8 mouse cellular contexts compared by ENCODE assay signal in genomic region chr17:72144461-72144860, GRCm38 (mm10).
"Had no signal": no experiment of that assay in that cellular context is flagged by ENCODE, and none has a peak within 500 bp of the region (broad histone marks: within the 10 kb centered on the region; RNA-seq: fewer than 3 reads in every experiment).

No protein-coding gene starts in this region.

- H3K4me1 ChIP-seq: intestine, embryonic 15.5 days had no signal

- H3K36me3 ChIP-seq: intestine, embryonic 15.5 days; limb, embryonic 12.5 days; midbrain, embryonic 13.5 days had no signal

- H3K9me3 ChIP-seq: intestine, embryonic 15.5 days; midbrain, embryonic 13.5 days had no signal

- H3K4me2 ChIP-seq: intestine, embryonic 15.5 days; limb, embryonic 12.5 days; midbrain, embryonic 13.5 days had no signal

- DNase-seq: kidney, adult 18-20 months; lung, adult 18-20 months; thymus, postnatal 4 days had no signal

- ATAC-seq: intestine, embryonic 15.5 days; midbrain, embryonic 13.5 days had no signal

- H3K4me3 ChIP-seq: intestine, embryonic 15.5 days; limb, embryonic 12.5 days; midbrain, embryonic 13.5 days had no signal

- H3K27ac ChIP-seq: intestine, embryonic 15.5 days; limb, embryonic 12.5 days; liver, embryonic 14.5 days; midbrain, embryonic 13.5 days; stomach, postnatal 0 days had no signal

- H3K27me3 ChIP-seq: intestine, embryonic 15.5 days; limb, embryonic 12.5 days; midbrain, embryonic 13.5 days had no signal

- H3K9ac ChIP-seq: intestine, embryonic 15.5 days; limb, embryonic 12.5 days; liver, embryonic 14.5 days; midbrain, embryonic 13.5 days had no signal
